Mouse (Mus musculus): Measurements from ENCODE around the gene Eif4b. TPM values are rescaled to one million over a fixed set of nuclear protein-coding genes. Genes with fewer than 3 reads are reported as not detected.
"Not testable (repeated sequence)": the region's sequence is repeated elsewhere in the genome, so short reads cannot be mapped to it uniquely, and the experiment has no call there.

Gene Eif4b
- total RNA-seq, 2 experiments from 2014 or later: 178 to 181 TPM

DNA sequence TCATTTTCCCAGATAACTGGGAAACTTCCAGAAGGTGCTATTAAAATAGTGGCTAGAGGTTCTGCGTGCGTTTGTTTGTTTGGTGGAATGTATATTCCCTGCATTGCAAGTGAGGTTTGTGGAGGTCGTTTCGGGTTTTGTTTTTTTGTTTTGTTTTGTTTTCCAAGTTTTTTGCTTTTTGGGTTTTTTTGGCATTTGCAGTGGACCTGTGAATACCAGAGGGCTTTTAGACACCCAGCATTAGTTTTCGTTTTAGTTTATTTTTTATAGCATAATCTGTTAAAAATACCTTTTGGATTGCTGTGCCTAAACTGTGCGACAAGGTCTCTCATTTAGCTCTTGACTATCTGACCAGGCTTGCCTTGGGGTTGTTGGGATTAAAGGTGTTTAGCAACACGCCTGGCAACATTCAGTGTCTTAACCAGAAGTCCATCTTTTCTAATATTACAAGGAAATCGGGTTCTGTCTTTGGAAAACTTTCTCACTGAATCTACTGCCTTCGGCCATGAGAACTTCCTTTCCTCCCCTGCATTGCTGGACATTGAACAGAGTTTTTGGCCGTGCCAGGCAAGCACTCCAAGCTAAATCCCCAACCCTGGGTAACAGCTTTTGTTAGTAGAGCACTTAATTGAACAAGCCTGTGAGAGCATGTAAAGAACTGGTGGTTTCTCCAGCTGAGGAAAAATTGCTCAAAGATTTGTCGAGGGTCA is 1.5 kb downstream of the Eif4b start:
- no peak for DNase-seq (ENCODE audit: low spot score in 2 of 2)

GRCm38 (mm10) chr15:102077111-102077677 is 3.6 kb downstream of the Eif4b start:
- no peak for DNase-seq (ENCODE audit: low spot score in 2 of 2)

GRCm38 (mm10) chr15:102079221-102079620 is 5.6 kb downstream of the Eif4b start:
- no peak for DNase-seq (ENCODE audit: low spot score in 2 of 2)

- not testable (repeated sequence) for DNase-seq (ENCODE audit: low spot score in 2 of 2)
These were observed 6.4 kb downstream of the Eif4b start for GRCm38 (mm10) chr15:102079924-102080323.

GRCm38 (mm10) chr15:102080429-102080828 is 6.9 kb downstream of the Eif4b start:
- no peak for DNase-seq (ENCODE audit: low spot score in 2 of 2)

- DNase-seq (ENCODE audit: low spot score in 2 of 2): no peak
These were observed 8.6 kb downstream of the Eif4b start for GRCm38 (mm10) chr15:102082148-102082547.

DNA sequence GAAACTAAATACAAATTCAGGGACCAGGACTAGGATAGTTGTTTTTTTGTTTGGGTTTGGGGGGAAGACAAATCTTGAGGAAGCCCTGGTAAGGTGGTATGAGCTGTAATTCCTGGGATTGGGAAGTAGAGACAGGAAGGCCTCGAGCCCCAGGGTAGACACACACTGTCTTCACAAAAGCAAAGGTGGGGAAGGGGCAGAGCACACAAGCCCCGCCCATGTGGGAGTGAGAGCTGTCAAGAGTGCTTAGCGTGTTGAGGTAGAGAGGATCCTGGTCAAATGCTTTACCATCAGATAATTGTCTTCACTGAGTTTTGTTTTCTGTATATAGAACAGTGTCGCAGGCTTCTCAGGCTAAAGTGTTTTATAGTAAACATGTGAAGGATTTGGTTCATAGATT is 9.5 kb downstream of the Eif4b start:
- no peak for DNase-seq (ENCODE audit: low spot score in 2 of 2)

- DNase-seq (ENCODE audit: low spot score in 2 of 2): no peak
These were observed 16.5 kb downstream of the Eif4b start for GRCm38 (mm10) chr15:102089914-102090585.

GRCm38 (mm10) chr15:102091063-102091679 is 17.6 kb downstream of the Eif4b start:
- no peak for DNase-seq (ENCODE audit: low spot score in 2 of 2)

GRCm38 (mm10) chr15:102091688-102092087 is 18.1 kb downstream of the Eif4b start:
- DNase-seq (ENCODE audit: low spot score in 2 of 2): no peak

- no peak for DNase-seq (ENCODE audit: low spot score in 2 of 2)
These were observed 18.6 kb downstream of the Eif4b start for GRCm38 (mm10) chr15:102092222-102092621.

DNA sequence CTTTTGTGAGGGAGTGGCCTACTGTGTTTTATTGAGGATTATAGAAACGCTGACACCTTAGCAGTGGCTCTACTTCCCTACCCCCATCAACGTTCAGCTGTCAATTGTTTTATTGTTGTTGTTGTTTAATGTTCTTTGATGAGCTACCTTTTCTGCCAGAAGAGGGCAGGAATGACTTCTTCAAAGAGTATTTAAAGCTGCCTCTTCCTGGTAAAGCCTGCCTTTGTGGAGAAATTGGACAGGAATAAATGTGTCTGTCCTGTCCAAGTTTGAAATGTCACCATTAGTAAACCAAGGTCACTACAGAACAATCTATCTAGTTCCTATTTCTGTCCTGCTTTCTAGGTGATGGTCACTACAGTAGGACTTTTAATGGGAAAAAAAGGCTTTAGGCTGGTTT is 20.6 kb downstream of the Eif4b start:
- DNase-seq (ENCODE audit: low spot score in 2 of 2): no peak

DNA sequence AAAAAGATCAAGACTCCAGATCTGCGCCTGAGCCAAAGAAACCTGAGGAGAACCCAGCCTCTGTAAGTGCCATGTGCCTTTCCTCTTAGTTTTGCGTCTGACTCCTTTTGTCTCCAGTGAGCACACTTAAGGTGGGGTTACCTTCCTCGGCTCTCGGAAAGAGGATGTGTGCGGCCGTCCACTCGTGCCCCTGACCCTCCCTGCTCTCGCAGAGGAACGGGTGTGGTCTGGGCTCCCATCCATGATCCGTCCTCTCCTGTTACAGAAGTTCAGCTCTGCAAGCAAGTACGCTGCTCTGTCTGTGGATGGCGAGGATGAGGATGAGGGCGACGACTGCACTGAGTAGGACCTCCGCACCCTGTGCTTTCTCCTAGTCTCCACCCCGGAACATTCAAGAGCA is 21.4 kb downstream of the Eif4b start:
- DNase-seq (ENCODE audit: low spot score in 2 of 2): no peak

DNA sequence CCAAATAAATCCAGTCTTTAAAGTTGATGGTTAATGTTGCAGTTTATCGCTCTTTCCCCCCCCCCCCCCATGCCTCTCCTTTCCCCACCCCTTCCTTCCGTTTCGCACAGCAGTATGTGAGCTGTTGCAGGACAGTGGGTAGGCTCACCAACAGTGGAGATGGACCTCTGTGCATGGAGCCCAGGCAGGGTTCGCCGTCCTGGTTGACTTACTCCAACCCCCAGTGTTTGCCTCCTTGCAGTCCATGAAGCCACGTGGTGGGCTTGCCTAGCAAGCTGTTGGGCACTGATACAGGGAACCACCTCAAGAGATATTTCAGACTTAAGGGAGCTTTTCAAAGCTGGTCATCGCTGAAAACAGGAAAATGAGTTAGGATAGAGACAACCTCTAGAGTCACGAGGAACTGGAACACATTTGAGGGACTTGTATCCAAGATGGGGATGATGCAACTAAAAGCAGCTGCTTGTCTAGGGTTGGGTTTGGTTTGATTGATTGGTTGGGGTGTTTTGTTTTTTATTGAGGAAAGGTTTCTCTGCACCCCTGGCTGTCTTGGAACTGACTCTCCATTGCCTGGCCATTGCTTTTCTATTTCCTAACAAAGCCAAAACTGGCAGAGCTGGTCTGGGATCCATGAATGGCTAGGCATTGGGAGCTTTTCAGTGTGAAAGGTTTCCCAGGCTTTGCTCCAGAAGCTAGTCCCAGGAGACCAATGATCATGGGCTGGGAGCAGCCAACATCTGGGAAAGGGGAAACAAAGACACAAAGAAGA is 23.8 kb downstream of the Eif4b start:
- no peak for DNase-seq (ENCODE audit: low spot score in 2 of 2)

DNA sequence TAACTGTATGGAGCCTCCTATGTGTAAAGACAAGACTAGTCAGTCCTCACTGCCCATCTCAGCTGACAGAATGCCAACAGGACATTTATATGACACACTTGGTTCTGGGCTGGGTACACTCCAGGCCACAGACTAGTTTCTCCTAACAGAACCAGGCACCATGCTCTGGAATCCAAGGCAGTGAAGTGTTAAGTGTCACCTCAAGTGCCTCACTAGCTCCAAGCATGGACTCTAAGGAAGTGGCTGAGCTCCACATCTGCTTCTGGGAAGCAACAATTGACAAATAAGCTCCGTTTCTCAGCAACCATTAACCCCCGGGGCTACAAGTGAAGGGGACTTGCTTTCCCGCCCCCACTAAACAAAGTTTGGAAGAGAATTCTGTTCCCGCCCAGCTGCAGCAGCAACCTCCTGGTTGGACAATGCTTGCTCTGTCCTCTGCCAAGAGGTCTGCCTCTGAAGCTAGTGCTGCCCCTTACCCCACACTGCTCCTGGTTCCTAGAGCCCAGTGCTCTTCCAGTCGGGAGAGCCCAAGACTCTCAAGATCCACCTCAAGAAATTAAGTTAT is 24.5 kb downstream of the Eif4b start:
- DNase-seq (ENCODE audit: low spot score in 2 of 2): peak in 1 of 2 experiments; percentile 15

- peak in 1 of 2 experiments; percentile 12 for DNase-seq (ENCODE audit: low spot score in 2 of 2)
These were observed 25.7 kb downstream of the Eif4b start for GRCm38 (mm10) chr15:102099260-102099659.

DNA sequence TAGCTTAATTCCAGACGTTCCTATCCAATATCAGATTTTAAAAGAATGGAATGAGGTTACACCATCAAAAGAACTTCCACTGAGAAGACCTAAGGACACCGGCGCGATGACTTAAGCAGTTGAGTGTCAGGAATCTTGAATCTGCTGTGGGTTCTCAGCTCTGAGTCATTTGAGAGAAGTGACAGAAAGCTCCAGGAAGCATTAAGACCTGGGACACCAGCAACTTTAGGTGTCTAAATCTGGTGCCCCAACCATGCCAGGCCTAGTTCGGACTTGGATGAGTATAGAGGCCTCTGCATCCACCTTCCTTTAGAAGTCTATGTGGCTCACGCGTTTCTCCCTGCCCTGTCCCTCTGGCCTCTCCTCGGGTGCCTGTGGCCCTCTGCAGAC is 26.2 kb downstream of the Eif4b start:
- DNase-seq (ENCODE audit: low spot score in 2 of 2): no peak

- DNase-seq (ENCODE audit: low spot score in 2 of 2): peak; percentile 70 to 74
These were observed 26.8 kb downstream of the Eif4b start, which contains the start of gene Tns2 for GRCm38 (mm10) chr15:102100161-102100981. Gene Tns2, plus strand, starts transcription at chr15:102100413.

DNA sequence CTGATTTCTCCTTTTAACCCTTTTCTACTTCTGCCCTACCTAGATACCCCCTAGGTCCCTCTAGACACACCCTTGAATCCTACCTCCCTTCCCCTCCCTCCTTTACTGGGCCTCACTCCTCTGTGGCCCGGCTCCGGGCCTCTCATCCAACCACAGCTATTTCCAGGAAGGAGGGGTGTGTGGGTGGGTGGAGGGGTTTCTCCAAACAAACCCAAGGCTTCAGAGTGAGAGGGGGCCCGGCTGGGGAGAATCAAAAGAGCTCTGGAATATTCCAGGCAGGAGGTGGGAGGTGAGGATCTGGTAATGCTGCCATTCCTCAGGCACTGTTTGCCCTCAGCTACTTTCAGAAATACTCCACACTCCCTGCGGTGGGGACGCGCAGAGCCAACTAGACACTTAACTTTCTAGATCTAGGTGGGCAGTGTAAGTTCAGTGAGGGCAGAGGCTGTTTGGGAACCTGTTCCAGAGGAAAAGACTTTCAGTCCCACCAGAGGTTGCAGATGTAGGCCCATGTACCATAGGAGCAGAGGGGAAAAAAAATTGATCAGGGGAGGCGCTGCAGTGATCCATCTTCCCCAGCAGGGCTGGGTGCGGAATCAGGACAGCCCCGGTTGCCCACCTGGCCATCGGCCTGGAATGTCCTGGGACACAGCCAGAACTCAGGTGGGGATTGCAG is 27.6 kb downstream of the Eif4b start:
- DNase-seq (ENCODE audit: low spot score in 2 of 2): no peak
